Mouse (Mus musculus) G1E (cell line): ENCODE results near the gene Gm7347.
"Not testable (repeated sequence)": the region's sequence is repeated elsewhere in the genome, so short reads cannot be mapped to it uniquely, and the experiment has no call there.

Experiments
- CTCF ChIP-seq: IDR thresholded peaks from 2 replicates; pipeline ENCODE4 v1.5.1; 2012; ENCODE audit warnings: low read depth, low read length, inconsistent platforms, mixed read lengths
- POLR2AphosphoS5 ChIP-seq: IDR thresholded peaks from 2 replicates; pipeline ENCODE4 v1.6.1; 2012; ENCODE audit warnings: low read depth, low read length, inconsistent platforms; ENCODE audit not compliant: insufficient replicate concordance

- not testable (repeated sequence) for TF ChIP-seq CTCF, POLR2AphosphoS5
Measured at GRCm38 (mm10) chr5:26004698-26005097, 53.7 kb downstream of the Gm7347 start, which contains the start of gene Gm1979.
